In genomic region chr7:16810920-16811648, GRCm38 (mm10) we compare ENCODE assay signal across 8 mouse cellular contexts. TPM values are rescaled to one million over a fixed set of nuclear protein-coding genes. Genes with fewer than 3 reads are reported as not detected.
DNase-seq lines count a peak whose midpoint lies in the region; ATAC-seq and TF ChIP-seq lines count a peak whose summit lies in the region.

No protein-coding gene starts in this region.

- peak overlapping the region; percentile 16; the same call in 1 of the 2 replicates for H3K9ac ChIP-seq in ES-Bruce4 (ENCODE audit: low read depth, poor library complexity, severe bottlenecking)
- no peak overlapping the region for H3K9ac ChIP-seq in heart, postnatal 0 days (replicated peaks; ENCODE audit: low read depth, low read length)
- peak overlapping the region; percentile 36; the same call in 1 of the 2 replicates for H3K9ac ChIP-seq in liver, embryonic 12.5 days

- no peak overlapping the region for H3K27ac ChIP-seq in ES-Bruce4 (ENCODE audit: insufficient read depth, low read length)
- no peak overlapping the region for H3K27ac ChIP-seq in heart, postnatal 0 days (ENCODE audit: low read depth)
- no peak overlapping the region for H3K27ac ChIP-seq in liver, embryonic 12.5 days

- H3K4me3 ChIP-seq in ES-Bruce4 (ENCODE audit: low read depth, low read length), result peak overlapping the region; percentile 60
- peak overlapping the region; percentile 28 for H3K4me3 ChIP-seq in heart, postnatal 0 days (ENCODE audit: low read depth, low read length)
- H3K4me3 ChIP-seq in liver, embryonic 12.5 days, result peak overlapping the region; percentile 39

- DNase-seq in gastrocnemius, postnatal 10 days, result peak; percentile 43
- DNase-seq in gastrocnemius, postnatal 25 days, result no peak
- DNase-seq in cerebellum, postnatal 10 days, result peak; percentile 71 to 75
- peak; percentile 30 for DNase-seq in heart, postnatal 0 days (ENCODE audit: low spot score)
- peak; percentile 74 to 76 for DNase-seq in right cerebral cortex, postnatal 10 days (ENCODE audit: low spot score in 2 of 2)
- DNase-seq in thymus, postnatal 36 days, result no peak

- no peaks in the 10 kb centered on the region for H3K27me3 ChIP-seq in ES-Bruce4 (ENCODE audit: control insufficient read depth, insufficient read depth, low read length, poor library complexity, severe bottlenecking)
- no peaks in the 10 kb centered on the region for H3K27me3 ChIP-seq in heart, postnatal 0 days (ENCODE audit: control insufficient read depth, insufficient read depth, low read length)
- peaks cover 32% of the 10 kb centered on the region for H3K27me3 ChIP-seq in liver, embryonic 12.5 days (replicated peaks)

- 21% methylated on average over 86 of the region's 90 CpGs for WGBS in heart, postnatal 0 days
- 22% methylated on average over 90 of the region's 90 CpGs for WGBS in liver, embryonic 12.5 days (ENCODE audit: insufficient replicate concordance)

- peak; percentile 47 for ATAC-seq in heart, postnatal 0 days (ENCODE audit: insufficient read depth, low read depth)
- no peak for ATAC-seq in liver, embryonic 12.5 days

- no peak for TF ChIP-seq EP300 in ES-Bruce4 (IDR thresholded peaks at IDR 0.05; ENCODE audit: insufficient read depth, low read depth, low read length)
- no peak for TF ChIP-seq EP300 in heart, postnatal 0 days (IDR thresholded peaks at IDR 0.05; ENCODE audit: low read depth)

- no peaks in the 10 kb centered on the region for H3K9me3 ChIP-seq in ES-Bruce4 (replicated peaks; ENCODE audit: control insufficient read depth, insufficient read depth, low read length, poor library complexity, severe bottlenecking)
- no peaks in the 10 kb centered on the region for H3K9me3 ChIP-seq in heart, postnatal 0 days (replicated peaks; ENCODE audit: control insufficient read depth, low read length)
- no peaks in the 10 kb centered on the region for H3K9me3 ChIP-seq in liver, embryonic 12.5 days (replicated peaks)

- H3K36me3 ChIP-seq in ES-Bruce4 (ENCODE audit: control insufficient read depth, insufficient read depth, low read length, poor library complexity, severe bottlenecking), result no peaks in the 10 kb centered on the region
- H3K36me3 ChIP-seq in heart, postnatal 0 days (replicated peaks; ENCODE audit: control insufficient read depth, insufficient read depth, low read length), result peaks cover 44% of the 10 kb centered on the region
- H3K36me3 ChIP-seq in liver, embryonic 12.5 days, result peaks cover 56% of the 10 kb centered on the region

- no peaks in the 10 kb centered on the region for H3K4me1 ChIP-seq in ES-Bruce4 (ENCODE audit: control insufficient read depth, insufficient read depth, low read length)
- peaks cover 5% of the 10 kb centered on the region; the same call in 1 of the 2 replicates for H3K4me1 ChIP-seq in heart, postnatal 0 days (ENCODE audit: control insufficient read depth, insufficient read depth)
- H3K4me1 ChIP-seq in liver, embryonic 12.5 days, result peaks cover 33% of the 10 kb centered on the region

- no peak for TF ChIP-seq CTCF in ES-Bruce4 (IDR thresholded peaks at IDR 0.05; ENCODE audit: low read depth, low read length)
- TF ChIP-seq CTCF in heart, postnatal 0 days (IDR thresholded peaks at IDR 0.05; ENCODE audit: low read depth), result peak; percentile 19; the same call in 1 of the 2 replicates

- peak overlapping the region; percentile 65 for H3K4me2 ChIP-seq in heart, postnatal 0 days (ENCODE audit: low read depth, low read length)
- H3K4me2 ChIP-seq in liver, embryonic 12.5 days, result peak overlapping the region; percentile 65

- TF ChIP-seq POLR2A in ES-Bruce4 (IDR thresholded peaks at IDR 0.05; ENCODE audit: insufficient read depth, low read length), result peak; percentile 62

RNA-seq across cellular contexts. Expression of gene Strn4, which starts 4.6 kb away (rescaled TPM):
- total RNA-seq in gastrocnemius, postnatal 10 days (2021), result 10 to 100 TPM; 42.3 to 46.1 TPM
- total RNA-seq in gastrocnemius, postnatal 25 days (2021), result 10 to 100 TPM; 13.2 to 22.4 TPM
- 53.5 and 55.5 TPM in 2 replicates for polyA plus RNA-seq in ES-Bruce4 (2011; ENCODE audit: insufficient read depth, insufficient read length, low read depth, missing spikeins)
- total RNA-seq in heart, postnatal 0 days (2014; rRNA removed; ENCODE audit: low replicate concordance), result 128 and 148 TPM in 2 replicates
- 55.5 and 61.1 TPM in 2 replicates for polyA plus RNA-seq in heart, postnatal 0 days (2015; fragmentation: Nextera tagmentation; extraction: Ambion mirVana)
- 61.3 and 63.2 TPM in 2 replicates for polyA plus RNA-seq in liver, embryonic 12.5 days (2016; fragmentation: Nextera tagmentation; extraction: Ambion mirVana)

RNA-seq across cellular contexts. Expression of gene Fkrp, which starts 5.4 kb away (rescaled TPM):
- 10 to 100 TPM; 23.2 to 23.3 TPM for total RNA-seq in gastrocnemius, postnatal 10 days (2021)
- 10 to 100 TPM; 35.7 to 42.3 TPM for total RNA-seq in gastrocnemius, postnatal 25 days (2021)
- 14.7 and 17.4 TPM in 2 replicates for polyA plus RNA-seq in ES-Bruce4 (2011; ENCODE audit: insufficient read depth, insufficient read length, low read depth, missing spikeins)
- total RNA-seq in heart, postnatal 0 days (2014; rRNA removed; ENCODE audit: low replicate concordance), result 40.4 and 54.2 TPM in 2 replicates
- 28.0 and 28.9 TPM in 2 replicates for polyA plus RNA-seq in heart, postnatal 0 days (2015; fragmentation: Nextera tagmentation; extraction: Ambion mirVana)
- 14.9 and 16.0 TPM in 2 replicates for polyA plus RNA-seq in liver, embryonic 12.5 days (2016; fragmentation: Nextera tagmentation; extraction: Ambion mirVana)

RNA-seq across cellular contexts. Expression of gene Slc1a5, which starts 29.9 kb away (rescaled TPM):
- 10 to 100 TPM; 32.5 to 34.9 TPM for total RNA-seq in gastrocnemius, postnatal 10 days (2021)
- 10 to 100 TPM; 14.2 to 47.4 TPM for total RNA-seq in gastrocnemius, postnatal 25 days (2021)
- 101 and 108 TPM in 2 replicates for polyA plus RNA-seq in ES-Bruce4 (2011; ENCODE audit: insufficient read depth, insufficient read length, low read depth, missing spikeins)
- total RNA-seq in heart, postnatal 0 days (2014; rRNA removed; ENCODE audit: low replicate concordance), result 55.8 and 81.4 TPM in 2 replicates
- polyA plus RNA-seq in heart, postnatal 0 days (2015; fragmentation: Nextera tagmentation; extraction: Ambion mirVana), result 27.1 and 28.1 TPM in 2 replicates
- polyA plus RNA-seq in liver, embryonic 12.5 days (2016; fragmentation: Nextera tagmentation; extraction: Ambion mirVana), result 127 and 128 TPM in 2 replicates

RNA-seq across cellular contexts. Expression of gene Prkd2, which starts 31.6 kb away (rescaled TPM):
- 10 to 100 TPM in 1 of 2 experiments, 1 to 10 TPM in 1; 9.8 to 14.0 TPM for total RNA-seq in gastrocnemius, postnatal 10 days (2021)
- 1 to 10 TPM; 5.0 to 5.3 TPM for total RNA-seq in gastrocnemius, postnatal 25 days (2021)
- 18.4 and 18.5 TPM in 2 replicates for polyA plus RNA-seq in ES-Bruce4 (2011; ENCODE audit: insufficient read depth, insufficient read length, low read depth, missing spikeins)
- 10.6 and 13.4 TPM in 2 replicates for total RNA-seq in heart, postnatal 0 days (2014; rRNA removed; ENCODE audit: low replicate concordance)
- 8.3 and 8.8 TPM in 2 replicates for polyA plus RNA-seq in heart, postnatal 0 days (2015; fragmentation: Nextera tagmentation; extraction: Ambion mirVana)
- 4.4 and 4.7 TPM in 2 replicates for polyA plus RNA-seq in liver, embryonic 12.5 days (2016; fragmentation: Nextera tagmentation; extraction: Ambion mirVana)

Comparison
In these comparisons a context has a peak if more than half of its experiments do, and no peak if none do; other contexts are left out.
1. DNase-seq: peak in gastrocnemius, postnatal 10 days (single experiment), cerebellum, postnatal 10 days (2 of 2), heart, postnatal 0 days (single experiment) and right cerebral cortex, postnatal 10 days (2 of 2); none in gastrocnemius, postnatal 25 days (single experiment) and thymus, postnatal 36 days (0 of 2).
2. Peak in every context shown above with its lines, with median percentiles within 50 percentile points of each other: H3K4me3 ChIP-seq.